Mouse (Mus musculus) C2C12 (cell line): ENCODE measurements around the gene Fdxr.

Experiments used
- CEBPB ChIP-seq: IDR thresholded peaks from one replicate; pipeline ENCODE4 v1.6.1; 2011; ENCODE audit warnings: low read depth, mild to moderate bottlenecking, control low read depth, moderate library complexity
- CTCF ChIP-seq: IDR thresholded peaks from one replicate; pipeline ENCODE4 v1.5.1; 2011; ENCODE audit not compliant: control insufficient read depth, insufficient read depth, insufficient read length
- FOSL1 ChIP-seq: IDR thresholded peaks from one replicate; pipeline ENCODE4 v1.8.0; 2011; ENCODE audit warnings: mild to moderate bottlenecking, low read length; ENCODE audit not compliant: poor library complexity, insufficient read depth, severe bottlenecking
- MYOD1 ChIP-seq: IDR thresholded peaks from one replicate; pipeline ENCODE4 v1.6.1; 2011; ENCODE audit warnings: low read depth; ENCODE audit not compliant: control insufficient read depth, insufficient read length
- USF1 ChIP-seq: IDR thresholded peaks from one replicate; pipeline ENCODE4 v1.6.1; 2011; ENCODE audit warnings: low read depth, mild to moderate bottlenecking, control low read depth, moderate library complexity

DNA sequence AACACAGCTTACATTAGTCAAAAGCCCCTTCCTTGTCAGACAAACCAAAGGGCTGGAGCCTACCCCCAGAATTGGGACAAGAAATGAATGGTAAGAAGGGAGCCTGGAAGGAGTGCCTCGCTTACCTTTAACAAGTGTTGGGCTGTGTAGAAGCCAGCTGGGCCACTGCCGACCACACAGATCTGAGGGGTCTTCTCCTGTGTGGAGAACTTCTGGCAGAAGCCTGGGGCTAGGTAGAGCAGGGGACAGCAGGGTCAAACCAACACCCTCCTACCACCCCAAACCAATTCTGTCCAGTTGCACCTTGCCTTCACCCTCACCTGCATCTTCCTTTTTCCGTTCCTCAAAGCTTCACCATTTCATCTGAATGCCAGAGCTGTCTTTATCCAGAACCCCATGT lies 896 bp downstream of the Fdxr start:
- TF ChIP-seq CTCF (no peak), USF1 (no peak), MYOD1 (no peak), CEBPB (no peak), FOSL1 (no peak)
